Mouse (Mus musculus) kidney, postnatal 0 days (tissue): Measurements from ENCODE around the gene Spdl1. TPM values are rescaled to one million over a fixed set of nuclear protein-coding genes. Genes with fewer than 3 reads are reported as not detected.
A peak's percentile ranks its signal among the peaks of the same experiment; 100 is the strongest.

Source experiments
- ATAC-seq: fragments of 200-750 bp; cut with Nextera tagmentation; replicated peaks from 2 replicates; pipeline ENCODE4 v1.8.0; 2017; ENCODE audit warnings: low read depth, moderate number of reproducible peaks, moderate TSS enrichment, moderate library complexity; ENCODE audit not compliant: low FRiP score
- DNase-seq: peaks from one replicate; pipeline ENCODE4 v3.0.0-alpha.2; 2016; ENCODE audit warnings: low spot score
- H3K27ac ChIP-seq: fragments of 300-500 bp; sonication (generic); 2 replicates; pipeline ENCODE4 v1.5.1; 2014; ENCODE audit warnings: mild to moderate bottlenecking
- H3K27me3 ChIP-seq: fragments of 300-500 bp; sonication (generic); 2 replicates; pipeline ENCODE4 v1.6.1; 2014; ENCODE audit warnings: low read length, mixed read lengths; ENCODE audit not compliant: insufficient read depth
- H3K36me3 ChIP-seq: fragments of 300-500 bp; sonication (generic); 2 replicates; pipeline ENCODE4 v1.6.1; 2014; ENCODE audit warnings: low read length, mixed read lengths; ENCODE audit not compliant: insufficient read depth
- H3K4me1 ChIP-seq: fragments of 300-500 bp; sonication (generic); replicated peaks from 2 replicates; pipeline ENCODE4 v1.6.1; 2014; ENCODE audit warnings: antibody characterized with exemption, low read length, mixed read lengths; ENCODE audit not compliant: insufficient read depth
- H3K4me2 ChIP-seq: fragments of 300-500 bp; sonication (generic); 2 replicates; pipeline ENCODE4 v1.6.1; 2014; ENCODE audit warnings: mild to moderate bottlenecking, low read length, moderate library complexity, mixed read lengths
- H3K4me3 ChIP-seq: fragments of 300-500 bp; sonication (generic); replicated peaks from 2 replicates; pipeline ENCODE4 v1.5.1; 2014; ENCODE audit warnings: low read depth, low read length
- H3K9ac ChIP-seq: fragments of 300-500 bp; sonication (generic); 2 replicates; pipeline ENCODE4 v1.6.1; 2014; ENCODE audit warnings: low read depth, low read length
- H3K9me3 ChIP-seq: fragments of 300-500 bp; sonication (generic); replicated peaks from 2 replicates; pipeline ENCODE4 v1.6.1; 2016; ENCODE audit warnings: low read length, inconsistent platforms, mixed read lengths
- CTCF ChIP-seq: IDR thresholded peaks from 2 replicates; pipeline ENCODE4 v1.5.1; 2016; ENCODE audit warnings: antibody characterized with exemption, low read depth, mild to moderate bottlenecking, moderate library complexity
- WGBS: fragments of 180-500 bp; shearing (Covaris S2); extraction: QIAGEN DNeasy Blood & Tissue Kit; methylation state at CpG from one replicate; pipeline ENCODE4 v1.1.7; 2014; 5-methylcytosine and 5-hydroxymethylcytosine counted together
- polyA plus RNA-seq: library from polyadenylated mRNA; unstranded; fragments of >200 nt; fragmentation: Nextera tagmentation; extraction: Ambion mirVana; gene quantifications from 2 replicates; pipeline ENCODE4 v1.2.1, GENCODE M21; 2015

The Spdl1 gene
- polyA plus RNA-seq, 1 experiment from 2014 or later, result 9.0 TPM

DNA sequence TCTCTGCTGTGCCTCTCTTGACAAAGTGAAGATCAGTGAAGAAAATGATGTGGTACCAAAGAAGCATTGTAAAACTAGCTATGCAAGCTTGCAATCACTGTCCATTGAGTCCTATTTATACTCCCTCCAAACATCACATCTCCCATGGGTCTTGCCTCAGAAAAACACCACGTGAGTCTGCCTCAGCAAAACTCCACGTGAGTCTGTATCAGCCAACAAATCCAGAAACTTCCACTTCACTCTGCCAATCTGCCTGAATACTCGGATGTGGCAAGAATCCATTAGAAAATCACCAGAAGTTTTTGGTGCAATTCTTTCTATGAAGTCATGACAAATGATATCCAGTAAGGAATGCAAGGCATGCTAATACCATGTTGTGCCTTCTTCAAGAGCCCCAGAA lies 38.0 kb upstream of the Spdl1 start:
- no peak for TF ChIP-seq CTCF
- 67% methylated on average over 3 of the region's 3 CpGs for WGBS
- no peak overlapping the region for H3K9ac ChIP-seq
- DNase-seq (no peak), ATAC-seq (no peak)
- H3K4me2 ChIP-seq, result no peak overlapping the region
- H3K4me1 ChIP-seq, result no peaks in the 10 kb centered on the region
- H3K27ac ChIP-seq, result no peak overlapping the region
- no peak overlapping the region for H3K4me3 ChIP-seq
- no peaks in the 10 kb centered on the region for H3K9me3 ChIP-seq
- no peaks in the 10 kb centered on the region for H3K36me3 ChIP-seq
- H3K27me3 ChIP-seq, result no peaks in the 10 kb centered on the region

DNA sequence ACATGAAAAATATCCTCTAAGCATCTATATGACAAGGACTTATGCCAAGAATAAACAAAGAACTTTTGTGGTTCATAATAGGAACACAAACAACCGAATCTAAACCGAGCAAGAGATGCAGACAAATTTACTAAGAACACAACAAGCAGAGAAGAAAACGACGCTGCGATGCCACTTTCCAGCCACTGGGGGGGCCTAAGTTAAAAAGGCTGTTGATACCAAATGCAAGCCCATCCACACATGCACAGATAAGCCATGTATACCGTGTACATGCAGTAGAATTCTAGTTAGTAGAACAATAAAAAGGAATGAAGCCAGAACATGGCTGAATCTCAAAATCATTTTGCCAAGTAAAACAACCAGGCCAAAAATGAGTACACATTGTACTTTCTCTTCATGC lies 35.2 kb upstream of the Spdl1 start:
- DNase-seq, result peak; percentile 39
- TF ChIP-seq CTCF, result peak; percentile 44; the same call in 1 of the 2 replicates

DNA sequence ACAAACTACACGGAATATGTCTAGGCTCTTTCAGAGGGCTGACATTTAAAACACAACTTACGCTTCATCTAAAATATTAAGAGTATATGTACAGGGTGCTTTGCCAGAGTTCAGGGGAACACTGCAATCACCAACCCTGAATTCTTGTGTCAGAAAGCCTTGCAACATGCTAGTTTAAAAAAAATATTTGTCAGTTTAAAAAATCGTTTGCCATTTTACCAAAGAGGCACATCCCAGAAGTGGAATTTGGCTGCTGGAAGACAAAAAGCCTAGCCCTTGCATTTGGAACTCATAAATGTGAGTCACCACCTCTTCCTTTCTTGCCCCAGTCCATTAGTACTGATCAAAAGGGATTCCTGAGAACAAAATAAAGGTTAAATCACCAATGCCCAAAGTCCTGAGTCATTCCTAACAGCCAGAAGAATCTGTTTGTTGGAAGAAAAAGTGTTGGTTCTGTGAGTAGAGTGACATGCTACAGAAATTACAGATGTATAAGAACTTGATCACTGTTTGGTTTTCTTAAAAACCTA lies 32.4 kb upstream of the Spdl1 start:
- 65% methylated on average over 3 of the region's 3 CpGs for WGBS
- ATAC-seq, result no peak

More for the DNA sequence above, 35.2 kb upstream of the Spdl1 start:
- Histone ChIP-seq H3K36me3 (no peaks in the 10 kb centered on the region), H3K4me1 (no peaks in the 10 kb centered on the region), H3K27me3 (no peaks in the 10 kb centered on the region), H3K4me3 (no peak overlapping the region), H3K9ac (no peak overlapping the region), H3K9me3 (no peaks in the 10 kb centered on the region), H3K27ac (no peak overlapping the region), H3K4me2 (no peak overlapping the region)
- WGBS, result 35% methylated on average over 6 of the region's 6 CpGs
- no peak for ATAC-seq

DNA sequence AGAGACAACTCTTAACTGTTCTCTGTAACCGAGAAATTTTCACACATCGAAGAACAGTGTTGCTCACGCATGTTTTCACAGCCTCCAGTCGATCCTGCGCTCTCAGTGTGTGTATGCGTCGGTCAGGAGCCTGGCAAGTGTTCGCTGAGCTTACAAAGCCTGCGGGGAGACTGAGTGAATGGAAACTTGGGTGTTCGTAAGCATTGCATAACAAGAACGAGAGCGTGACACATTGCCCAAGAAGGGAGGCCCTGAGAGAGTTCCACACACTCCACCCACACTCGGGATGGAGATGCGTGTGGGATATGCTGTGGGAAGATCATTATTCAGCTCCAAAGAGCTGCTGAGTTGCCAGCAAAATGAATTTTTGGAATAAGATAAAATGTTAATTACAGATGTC lies 31.7 kb upstream of the Spdl1 start:
- WGBS, result 74% methylated on average over 14 of the region's 14 CpGs
- no peaks in the 10 kb centered on the region for H3K4me1 ChIP-seq
- H3K27ac ChIP-seq, result no peak overlapping the region
- no peak overlapping the region for H3K4me3 ChIP-seq
- no peaks in the 10 kb centered on the region for H3K9me3 ChIP-seq
- no peak overlapping the region for H3K9ac ChIP-seq
- no peak for TF ChIP-seq CTCF
- ATAC-seq (no peak), DNase-seq (no peak)
- H3K27me3 ChIP-seq, result no peaks in the 10 kb centered on the region
- H3K4me2 ChIP-seq, result no peak overlapping the region
- no peaks in the 10 kb centered on the region for H3K36me3 ChIP-seq

More for the DNA sequence above, 32.4 kb upstream of the Spdl1 start:
- no peak overlapping the region for H3K4me3 ChIP-seq
- H3K9me3 ChIP-seq, result no peaks in the 10 kb centered on the region
- no peak for TF ChIP-seq CTCF
- no peak overlapping the region for H3K27ac ChIP-seq
- H3K4me2 ChIP-seq, result no peak overlapping the region
- no peaks in the 10 kb centered on the region for H3K4me1 ChIP-seq
- H3K36me3 ChIP-seq, result no peaks in the 10 kb centered on the region
- H3K27me3 ChIP-seq, result no peaks in the 10 kb centered on the region
- H3K9ac ChIP-seq, result no peak overlapping the region
- DNase-seq, result no peak

DNA sequence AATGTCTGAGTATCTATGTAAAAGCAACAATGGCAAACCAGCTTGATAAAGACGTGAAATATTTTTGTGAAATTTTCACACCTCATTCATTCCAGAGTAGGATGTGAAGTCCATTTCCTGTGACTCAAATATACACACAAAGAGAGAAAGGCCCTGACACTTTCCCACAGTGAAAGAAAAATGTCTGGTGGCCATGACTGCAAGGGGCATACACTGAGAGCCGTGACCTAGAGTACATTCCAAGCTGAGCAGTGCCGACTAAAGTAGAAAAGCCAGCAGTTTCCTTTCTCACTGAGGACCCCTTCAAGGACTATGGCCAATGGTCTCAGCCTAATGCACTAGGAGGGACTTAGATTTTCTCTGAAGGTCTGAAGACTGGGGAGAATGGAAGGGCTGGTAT lies 23.2 kb upstream of the Spdl1 start:
- no peak overlapping the region for H3K27ac ChIP-seq
- no peak overlapping the region for H3K4me2 ChIP-seq
- no peaks in the 10 kb centered on the region for H3K27me3 ChIP-seq
- DNase-seq, result peak; percentile 66
- no peaks in the 10 kb centered on the region for H3K9me3 ChIP-seq
- no peak for ATAC-seq
- H3K4me3 ChIP-seq, result no peak overlapping the region
- H3K9ac ChIP-seq, result no peak overlapping the region
- H3K4me1 ChIP-seq, result no peaks in the 10 kb centered on the region
- no peak for TF ChIP-seq CTCF
- no peaks in the 10 kb centered on the region for H3K36me3 ChIP-seq
- 33% methylated on average over 3 of the region's 3 CpGs for WGBS

DNA sequence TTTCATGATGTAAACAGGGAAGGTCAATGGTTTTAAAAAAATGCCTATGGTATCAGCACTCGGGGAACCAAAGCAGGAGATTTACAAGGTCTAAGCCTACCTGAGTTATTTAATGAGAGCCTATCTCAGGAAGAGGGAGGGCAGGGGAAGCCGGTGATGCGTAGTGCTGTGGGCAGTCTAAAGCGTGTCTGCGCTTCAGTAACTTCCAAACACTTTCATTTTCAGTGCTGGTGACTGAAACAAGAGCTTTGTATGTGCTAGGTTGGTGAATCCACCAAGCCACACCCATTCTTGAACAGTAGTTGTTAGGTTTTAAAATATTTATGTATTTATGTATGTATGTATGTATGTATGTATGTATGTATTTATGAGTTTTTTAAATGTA lies 12.8 kb upstream of the Spdl1 start:
- WGBS, result 37% methylated on average over 5 of the region's 5 CpGs

More for the DNA sequence above, 12.8 kb upstream of the Spdl1 start:
- H3K36me3 ChIP-seq, result no peaks in the 10 kb centered on the region
- ATAC-seq (peak; percentile 74), DNase-seq (peak; percentile 64)
- H3K9ac ChIP-seq, result peak overlapping the region; percentile 37; the same call in 1 of the 2 replicates
- no peaks in the 10 kb centered on the region for H3K27me3 ChIP-seq
- H3K9me3 ChIP-seq, result no peaks in the 10 kb centered on the region
- H3K27ac ChIP-seq, result no peak overlapping the region
- peak overlapping the region; percentile 54 for H3K4me2 ChIP-seq
- no peak for TF ChIP-seq CTCF
- no peaks in the 10 kb centered on the region for H3K4me1 ChIP-seq
- H3K4me3 ChIP-seq, result peak overlapping the region; percentile 18; the same call in 1 of the 2 replicates
